9 mouse cellular contexts compared by ENCODE assay signal in the genomic region with DNA sequence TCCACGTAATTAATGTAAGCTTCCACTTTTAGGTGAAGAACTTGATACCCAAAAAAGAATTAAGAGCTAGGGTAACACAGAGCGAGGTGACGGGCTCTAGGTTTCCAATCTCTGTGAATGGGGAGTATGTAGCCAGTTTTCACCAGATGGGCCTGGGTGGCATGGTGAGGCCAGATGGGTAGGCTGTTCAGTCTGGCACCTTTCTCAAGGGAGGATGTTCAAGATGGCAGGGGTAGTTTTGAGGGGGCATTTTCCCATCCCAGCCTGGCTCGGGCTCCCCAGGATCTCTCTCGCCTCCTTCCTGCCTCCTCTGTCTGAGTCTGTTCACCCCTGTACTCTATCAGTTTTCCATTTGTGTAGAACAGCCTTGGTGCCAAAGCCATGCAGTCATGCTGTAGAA.
"Had no signal": no experiment of that assay in that cellular context is flagged by ENCODE, and none has a peak within 500 bp of the region (broad histone marks: within the 10 kb centered on the region; RNA-seq: fewer than 3 reads in every experiment).

No protein-coding gene starts in this region.

- H3K4me2 ChIP-seq: limb, embryonic 13.5 days; midbrain, embryonic 13.5 days had no signal

- H3K9ac ChIP-seq: limb, embryonic 13.5 days; liver, embryonic 14.5 days; midbrain, embryonic 13.5 days had no signal

- H3K27ac ChIP-seq: limb, embryonic 13.5 days; liver, embryonic 14.5 days; midbrain, embryonic 13.5 days; stomach, postnatal 0 days had no signal

- H3K4me3 ChIP-seq: limb, embryonic 13.5 days; midbrain, embryonic 13.5 days had no signal

- DNase-seq: kidney, adult 18-20 months; kidney, postnatal 10 days; lung, adult 18-20 months; lung, postnatal 36 days; thymus, postnatal 4 days had no signal

- H3K27me3 ChIP-seq: limb, embryonic 13.5 days; midbrain, embryonic 13.5 days had no signal

- H3K36me3 ChIP-seq: limb, embryonic 13.5 days; midbrain, embryonic 13.5 days had no signal

- ATAC-seq: midbrain, embryonic 13.5 days had no signal

- H3K9me3 ChIP-seq: limb, embryonic 13.5 days; midbrain, embryonic 13.5 days had no signal
